Mouse (Mus musculus): ENCODE measurements around the gene Vcl. TPM values are rescaled to one million over a fixed set of nuclear protein-coding genes. Genes with fewer than 3 reads are reported as not detected.

Gene Vcl
- polyA plus RNA-seq (2015; fragmentation: Nextera tagmentation; extraction: Ambion mirVana): 9.0 and 10.9 TPM in 2 replicates

DNA sequence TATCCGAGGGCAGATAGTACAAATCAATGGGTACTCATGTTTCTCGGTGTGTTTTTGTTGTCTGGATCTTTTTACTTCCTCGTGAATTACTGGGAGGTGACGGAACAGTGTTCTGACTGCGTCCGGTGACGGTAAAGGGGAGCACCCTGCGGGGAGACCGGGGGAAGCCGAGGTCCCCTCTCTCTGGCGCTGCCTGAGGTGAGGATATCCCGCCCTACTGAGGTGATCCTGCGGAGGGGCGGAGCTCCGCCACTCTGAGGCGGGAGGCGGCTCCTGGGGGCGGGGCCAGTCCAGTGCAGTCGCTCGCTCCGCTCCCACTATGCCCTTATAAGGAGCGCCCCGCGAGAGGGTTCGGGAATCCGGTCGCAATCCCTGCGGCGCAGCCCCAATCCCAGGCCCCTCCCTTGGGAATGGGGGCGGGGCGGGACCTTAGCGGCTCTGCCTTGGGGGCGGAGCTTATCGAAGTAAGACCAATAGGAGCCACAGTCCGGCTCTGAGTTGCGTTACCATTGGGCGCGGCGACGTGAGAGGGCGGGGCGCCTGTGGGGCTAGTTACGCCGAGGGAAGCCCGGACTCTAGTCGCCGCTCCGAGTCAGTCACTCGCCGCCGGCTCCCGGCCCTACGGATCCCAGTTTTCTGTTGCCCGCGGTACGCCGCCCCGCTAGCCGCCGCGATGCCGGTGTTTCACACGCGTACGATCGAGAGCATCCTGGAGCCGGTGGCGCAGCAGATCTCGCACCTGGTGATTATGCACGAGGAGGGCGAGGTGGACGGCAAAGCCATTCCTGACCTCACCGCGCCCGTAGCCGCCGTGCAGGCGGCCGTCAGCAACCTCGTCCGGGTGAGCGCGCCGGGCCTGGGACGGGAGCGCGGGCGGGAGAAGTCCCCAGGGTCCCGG, at the start of gene Vcl:
Gene Vcl (plus strand): TSS at position 551 of the 898 bp plus-strand sequence.
- H3K4me2 ChIP-seq (replicated peaks): peak within 1 kb of the TSS; percentile 71
- peaks cover 16% of the 10 kb centered on the region for H3K4me1 ChIP-seq
- peak within 1 kb of the TSS; percentile 76 for H3K4me3 ChIP-seq
- H3K9ac ChIP-seq (replicated peaks): peak within 1 kb of the TSS; percentile 65
- WGBS: under 1% methylated on average over 83 of the region's 89 CpGs
- H3K9me3 ChIP-seq: no peaks in the 10 kb centered on the region
- ATAC-seq (replicated peaks): peak; percentile 99
- H3K27ac ChIP-seq (replicated peaks): peak within 1 kb of the TSS; percentile 35
- no peaks in the 10 kb centered on the region for H3K27me3 ChIP-seq
- H3K36me3 ChIP-seq: no peaks in the 10 kb centered on the region

DNA sequence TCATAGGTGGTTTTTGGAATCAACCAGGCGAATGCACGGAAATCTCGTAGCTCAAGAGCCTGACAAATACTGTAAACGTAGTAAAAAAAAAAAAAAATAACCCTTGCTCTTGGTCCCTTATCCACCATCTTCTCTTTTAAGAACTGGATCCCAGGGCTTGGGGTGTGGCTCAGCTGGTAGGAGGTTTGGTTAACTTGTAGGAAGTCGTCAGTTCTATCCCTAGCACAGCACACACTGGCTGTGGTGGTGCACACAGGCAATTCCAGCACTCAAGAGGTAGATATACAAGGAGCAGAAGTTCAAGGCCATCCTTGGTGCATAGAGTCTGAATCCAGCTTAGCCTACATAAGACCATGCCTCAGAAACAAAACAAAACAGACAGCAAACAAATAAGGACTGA, 44.5 kb upstream of the Vcl start:
- 82% methylated on average over 5 of the region's 5 CpGs for WGBS
- no peak for ATAC-seq (replicated peaks)

DNA sequence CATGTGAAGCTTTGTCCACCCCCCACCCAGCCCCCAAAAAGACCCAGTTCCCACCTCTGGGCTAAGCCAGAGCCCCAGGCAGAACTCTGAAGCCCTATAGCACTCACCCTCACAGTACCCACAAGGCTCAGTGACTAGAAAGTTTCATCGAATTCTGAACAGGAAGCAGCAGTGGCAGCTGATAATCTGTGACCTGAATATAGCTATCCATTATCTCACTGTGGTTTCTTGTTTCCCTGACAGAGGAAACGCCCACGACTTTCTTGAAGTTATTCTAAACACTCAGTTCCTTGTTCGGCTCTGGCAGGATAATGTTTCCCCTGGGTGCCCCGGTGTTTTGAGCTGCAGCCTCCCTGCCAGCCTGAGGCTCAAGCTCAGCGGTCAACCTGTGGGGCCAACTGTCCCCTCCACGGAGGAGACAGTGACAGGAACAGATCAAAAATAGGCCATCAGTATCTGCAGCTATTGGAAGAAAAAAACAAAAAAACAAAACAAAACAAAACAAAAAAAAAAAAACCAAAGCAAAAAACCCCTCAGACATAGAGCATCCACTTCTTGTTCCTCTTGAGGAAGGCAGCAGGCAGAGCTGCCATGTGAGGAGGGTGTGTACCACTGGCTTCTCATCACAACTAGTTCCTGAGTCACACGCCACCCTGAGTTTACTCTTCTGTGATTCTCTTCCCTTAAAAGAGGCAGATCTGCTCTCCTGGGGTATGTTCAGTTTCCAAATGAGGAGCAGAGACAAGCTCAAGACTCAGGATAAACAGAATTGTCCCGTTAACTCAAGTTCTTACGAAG, 43.9 kb upstream of the Vcl start:
- H3K36me3 ChIP-seq: no peaks in the 10 kb centered on the region
- no peak for ATAC-seq (replicated peaks)
- 28% methylated on average over 10 of the region's 10 CpGs for WGBS
- no peaks in the 10 kb centered on the region for H3K27me3 ChIP-seq
- no peak overlapping the region for H3K4me2 ChIP-seq (replicated peaks)
- H3K27ac ChIP-seq (replicated peaks): no peak overlapping the region
- no peaks in the 10 kb centered on the region for H3K9me3 ChIP-seq
- no peak overlapping the region for H3K9ac ChIP-seq (replicated peaks)
- H3K4me3 ChIP-seq: no peak overlapping the region
- no peaks in the 10 kb centered on the region for H3K4me1 ChIP-seq

More for the DNA sequence above, 44.5 kb upstream of the Vcl start:
- no peaks in the 10 kb centered on the region for H3K27me3 ChIP-seq
- H3K4me1 ChIP-seq: no peaks in the 10 kb centered on the region
- no peak overlapping the region for H3K4me3 ChIP-seq
- no peak overlapping the region for H3K27ac ChIP-seq (replicated peaks)
- H3K36me3 ChIP-seq: no peaks in the 10 kb centered on the region
- no peak overlapping the region for H3K4me2 ChIP-seq (replicated peaks)
- no peaks in the 10 kb centered on the region for H3K9me3 ChIP-seq
- H3K9ac ChIP-seq (replicated peaks): no peak overlapping the region

DNA sequence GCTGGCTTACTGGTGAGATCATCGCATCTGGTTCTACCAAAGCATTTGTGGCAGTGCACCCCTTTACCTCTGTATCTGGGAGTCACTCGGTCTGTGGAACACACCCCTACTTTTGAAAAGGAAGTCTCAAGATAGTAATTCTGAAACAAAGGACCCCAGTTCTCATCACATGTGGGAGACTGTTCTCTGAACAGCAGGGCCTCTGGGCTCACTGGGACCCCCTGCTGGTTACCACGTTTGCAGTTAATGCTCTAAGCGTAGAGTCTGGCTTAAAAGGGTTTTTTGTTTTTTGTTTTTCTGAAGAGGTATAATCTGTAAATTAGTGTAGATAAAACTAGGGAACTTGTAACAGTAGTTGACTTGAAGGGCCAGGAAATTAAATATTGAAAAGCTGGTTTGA, 42.9 kb upstream of the Vcl start:
- no peak overlapping the region for H3K27ac ChIP-seq (replicated peaks)
- H3K4me3 ChIP-seq: no peak overlapping the region
- 15% methylated on average over 4 of the region's 4 CpGs for WGBS
- H3K4me1 ChIP-seq: no peaks in the 10 kb centered on the region
- no peaks in the 10 kb centered on the region for H3K9me3 ChIP-seq
- ATAC-seq (replicated peaks): no peak
- no peak overlapping the region for H3K9ac ChIP-seq (replicated peaks)
- no peak overlapping the region for H3K4me2 ChIP-seq (replicated peaks)
- no peaks in the 10 kb centered on the region for H3K27me3 ChIP-seq
- H3K36me3 ChIP-seq: no peaks in the 10 kb centered on the region

DNA sequence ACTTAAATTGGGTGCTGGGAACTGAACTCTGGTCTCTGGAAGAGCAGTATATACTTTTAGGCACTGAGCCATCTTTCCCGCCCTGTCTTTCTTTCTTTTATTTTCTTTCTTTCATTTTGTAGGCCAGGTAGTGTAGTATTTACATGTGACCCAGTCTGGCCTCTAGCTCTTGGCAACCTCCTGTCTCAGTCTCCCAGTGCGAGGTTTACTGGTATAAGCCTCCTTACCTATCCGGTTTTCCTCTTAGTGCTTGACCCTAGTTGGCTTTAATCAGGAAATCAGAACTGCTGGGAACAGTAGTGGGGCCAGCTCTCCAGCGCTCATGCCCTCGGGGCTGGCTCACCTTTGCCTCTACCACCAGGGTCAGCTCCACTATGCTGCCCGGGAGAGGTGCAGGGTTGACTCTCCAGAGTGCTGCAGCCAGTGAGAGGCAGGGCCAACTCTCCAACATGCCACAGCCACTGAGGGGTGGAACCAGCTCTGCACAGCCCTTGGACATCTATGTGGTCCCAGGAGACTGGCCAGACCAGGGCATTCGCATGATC, 41.6 kb upstream of the Vcl start:
- Histone ChIP-seq H3K27me3 (no peaks in the 10 kb centered on the region), H3K9me3 (no peaks in the 10 kb centered on the region), H3K4me2 (replicated peaks) (no peak overlapping the region), H3K9ac (replicated peaks) (no peak overlapping the region), H3K4me1 (peaks cover 9% of the 10 kb centered on the region; the same call in 1 of the 2 replicates), H3K4me3 (no peak overlapping the region), H3K27ac (replicated peaks) (no peak overlapping the region), H3K36me3 (no peaks in the 10 kb centered on the region)
- no peak for ATAC-seq (replicated peaks)
- WGBS: 89% methylated on average over 7 of the region's 7 CpGs

DNA sequence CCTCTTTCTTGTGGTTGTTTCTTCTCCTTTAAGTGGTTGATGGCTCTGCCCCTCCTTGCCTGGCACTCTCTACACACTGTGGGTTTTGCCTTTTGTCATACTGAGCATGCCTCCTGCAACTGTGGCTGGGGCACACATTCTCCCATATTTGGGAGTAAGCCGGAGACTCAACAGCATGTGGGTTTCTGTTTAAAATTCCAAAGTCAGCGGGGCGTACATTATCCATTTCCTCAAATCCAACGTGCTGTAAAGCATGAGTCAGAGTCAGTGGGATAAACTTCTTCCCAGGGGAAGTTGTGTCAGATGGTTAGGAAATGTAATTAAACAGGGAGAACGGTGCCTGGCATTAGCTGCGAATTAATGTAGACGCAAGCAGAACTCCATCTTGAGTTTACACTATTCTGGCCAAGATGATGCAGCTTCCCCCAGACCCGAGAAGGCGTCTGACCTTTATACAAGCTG, 37.2 kb upstream of the Vcl start:
- Histone ChIP-seq H3K9me3 (no peaks in the 10 kb centered on the region), H3K4me1 (peaks cover 9% of the 10 kb centered on the region; the same call in 1 of the 2 replicates), H3K4me2 (replicated peaks) (no peak overlapping the region), H3K27ac (replicated peaks) (no peak overlapping the region), H3K4me3 (no peak overlapping the region), H3K27me3 (no peaks in the 10 kb centered on the region), H3K9ac (replicated peaks) (no peak overlapping the region), H3K36me3 (no peaks in the 10 kb centered on the region)
- peak; percentile 53; the same call in 1 of the 2 replicates for ATAC-seq (replicated peaks)
- 36% methylated on average over 9 of the region's 9 CpGs for WGBS

DNA sequence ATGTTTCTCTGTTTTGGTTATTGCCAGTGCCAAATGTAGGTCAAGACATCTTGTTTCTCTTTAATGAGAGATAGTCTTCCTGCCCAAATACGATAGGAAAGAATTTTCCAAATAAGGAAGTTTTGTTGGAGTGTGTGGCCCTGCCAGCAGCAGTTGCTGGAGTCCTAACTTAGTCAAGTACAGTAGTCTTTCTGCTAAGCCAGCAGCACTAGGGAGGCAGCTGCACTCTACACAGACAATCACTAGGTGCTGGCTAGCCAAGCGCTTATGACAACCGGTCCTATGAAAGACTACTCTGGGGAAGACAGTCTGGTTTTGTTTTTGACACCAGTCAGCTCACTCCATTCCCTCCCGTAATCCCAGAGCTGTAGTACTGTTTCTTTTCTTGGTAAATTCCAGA, 35.4 kb upstream of the Vcl start:
- H3K27me3 ChIP-seq: no peaks in the 10 kb centered on the region
- no peaks in the 10 kb centered on the region for H3K9me3 ChIP-seq
- ATAC-seq (replicated peaks): no peak
- peaks cover 9% of the 10 kb centered on the region; the same call in 1 of the 2 replicates for H3K4me1 ChIP-seq
- no peak overlapping the region for H3K4me3 ChIP-seq
- WGBS: 75% methylated on average over 4 of the region's 4 CpGs
- no peak overlapping the region for H3K9ac ChIP-seq (replicated peaks)
- H3K36me3 ChIP-seq: no peaks in the 10 kb centered on the region
- H3K27ac ChIP-seq (replicated peaks): no peak overlapping the region
- H3K4me2 ChIP-seq (replicated peaks): no peak overlapping the region

DNA sequence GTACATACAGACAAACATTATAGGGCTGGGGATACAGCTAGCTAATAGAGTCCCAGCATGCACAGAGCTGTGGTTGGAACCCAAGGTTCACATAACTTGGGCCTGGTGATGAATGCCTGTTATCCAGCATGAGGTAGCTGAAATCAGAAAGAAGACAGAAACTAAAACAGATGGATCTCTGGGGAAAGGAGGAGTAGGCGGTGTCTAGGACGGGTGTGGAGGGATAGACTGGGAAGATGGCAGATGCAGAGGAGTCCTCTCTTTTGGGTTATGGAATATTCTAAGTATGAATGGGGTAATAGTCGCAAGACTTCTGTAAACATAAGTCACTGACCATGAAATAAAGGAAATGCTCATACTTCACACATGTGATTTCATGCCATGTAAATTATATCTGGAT, 27.9 kb upstream of the Vcl start:
- no peak for ATAC-seq (replicated peaks)
- Histone ChIP-seq H3K27me3 (no peaks in the 10 kb centered on the region), H3K9ac (replicated peaks) (no peak overlapping the region), H3K36me3 (no peaks in the 10 kb centered on the region), H3K4me2 (replicated peaks) (no peak overlapping the region), H3K9me3 (no peaks in the 10 kb centered on the region), H3K27ac (replicated peaks) (no peak overlapping the region), H3K4me3 (no peak overlapping the region), H3K4me1 (no peaks in the 10 kb centered on the region)
- 93% methylated on average over 3 of the region's 3 CpGs for WGBS

DNA sequence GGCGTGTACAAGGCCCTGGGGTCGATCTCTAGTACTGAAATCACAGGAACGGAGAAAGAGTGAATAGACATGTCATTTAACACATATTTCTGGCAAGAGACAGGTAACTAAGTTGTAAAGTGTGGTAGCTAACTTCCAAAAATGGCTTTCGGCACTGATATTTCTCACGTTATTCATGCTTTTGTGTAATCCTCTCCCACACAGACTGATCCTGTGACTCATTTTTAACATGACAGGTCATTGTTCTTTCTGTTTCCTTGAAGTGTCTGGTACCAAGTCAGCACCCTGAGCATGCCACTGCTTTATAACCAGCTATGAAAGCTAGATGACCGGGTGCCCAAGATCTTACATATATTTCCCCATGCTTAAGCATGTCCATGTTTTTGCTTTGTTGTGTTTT, 26.1 kb upstream of the Vcl start:
- H3K4me1 ChIP-seq: no peaks in the 10 kb centered on the region
- H3K27me3 ChIP-seq: no peaks in the 10 kb centered on the region
- no peaks in the 10 kb centered on the region for H3K9me3 ChIP-seq
- no peak for ATAC-seq (replicated peaks)
- WGBS: 86% methylated on average over 6 of the region's 6 CpGs
- no peak overlapping the region for H3K4me3 ChIP-seq
- H3K36me3 ChIP-seq: no peaks in the 10 kb centered on the region
- H3K9ac ChIP-seq (replicated peaks): no peak overlapping the region
- no peak overlapping the region for H3K27ac ChIP-seq (replicated peaks)
- H3K4me2 ChIP-seq (replicated peaks): no peak overlapping the region

DNA sequence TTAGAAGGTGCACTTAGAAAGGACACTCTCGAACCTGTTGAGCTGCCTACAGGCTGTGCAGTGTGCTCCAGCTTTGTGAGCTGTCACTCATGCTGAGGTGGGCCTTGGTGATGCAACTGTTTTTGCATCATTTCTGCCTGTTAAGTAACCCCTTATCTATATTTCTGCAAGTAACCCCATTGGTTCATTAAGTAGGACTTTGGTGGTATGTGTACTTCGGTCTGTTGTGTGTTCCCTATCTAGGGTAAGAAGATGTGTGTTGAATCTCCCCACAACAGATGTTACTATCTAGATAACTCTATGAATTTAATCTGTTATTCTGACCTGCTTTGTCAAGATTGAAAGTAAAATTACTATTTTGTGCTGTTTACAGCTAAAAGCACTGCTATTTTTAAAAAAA, 17.4 kb upstream of the Vcl start:
- no peak for ATAC-seq (replicated peaks)
- Histone ChIP-seq H3K27ac (replicated peaks) (no peak overlapping the region), H3K9ac (replicated peaks) (no peak overlapping the region), H3K4me3 (no peak overlapping the region), H3K36me3 (no peaks in the 10 kb centered on the region), H3K4me2 (replicated peaks) (no peak overlapping the region), H3K9me3 (no peaks in the 10 kb centered on the region), H3K4me1 (no peaks in the 10 kb centered on the region), H3K27me3 (no peaks in the 10 kb centered on the region)
- WGBS: 87% methylated on average over 2 of the region's 2 CpGs

DNA sequence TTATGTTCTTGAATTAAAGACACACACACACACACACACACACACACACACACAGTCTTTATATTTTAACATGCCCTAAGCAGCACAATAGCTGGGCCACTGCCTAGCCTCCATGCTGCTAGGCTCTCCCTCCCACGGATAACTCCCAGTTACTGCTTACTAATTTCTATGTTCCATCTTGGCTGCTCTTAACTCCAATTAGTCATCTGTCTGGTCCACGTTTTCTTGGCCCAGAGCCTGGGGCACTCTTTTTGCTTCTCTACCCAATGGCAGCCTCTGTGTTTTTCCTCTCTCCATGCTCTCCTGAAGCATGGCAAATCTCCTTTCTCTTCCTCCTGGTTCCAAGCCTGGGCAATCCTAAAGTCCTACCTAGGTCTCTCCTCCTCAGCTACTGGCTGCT, 14.8 kb upstream of the Vcl start:
- Histone ChIP-seq H3K27me3 (no peaks in the 10 kb centered on the region), H3K9ac (replicated peaks) (no peak overlapping the region), H3K4me1 (no peaks in the 10 kb centered on the region), H3K36me3 (no peaks in the 10 kb centered on the region), H3K27ac (replicated peaks) (no peak overlapping the region), H3K4me3 (no peak overlapping the region), H3K9me3 (no peaks in the 10 kb centered on the region), H3K4me2 (replicated peaks) (no peak overlapping the region)
- 40% methylated on average over 2 of the region's 2 CpGs for WGBS
- ATAC-seq (replicated peaks): peak; percentile 35; the same call in 1 of the 2 replicates
